Mouse (Mus musculus): ENCODE data around the gene Btbd10. TPM values are rescaled to one million over a fixed set of nuclear protein-coding genes. Genes with fewer than 3 reads are reported as not detected.
A peak's percentile ranks its signal among the peaks of the same experiment; 100 is the strongest.

Gene Btbd10
- total RNA-seq, 2 experiments from 2014 or later, result 15.4 to 23.2 TPM

DNA sequence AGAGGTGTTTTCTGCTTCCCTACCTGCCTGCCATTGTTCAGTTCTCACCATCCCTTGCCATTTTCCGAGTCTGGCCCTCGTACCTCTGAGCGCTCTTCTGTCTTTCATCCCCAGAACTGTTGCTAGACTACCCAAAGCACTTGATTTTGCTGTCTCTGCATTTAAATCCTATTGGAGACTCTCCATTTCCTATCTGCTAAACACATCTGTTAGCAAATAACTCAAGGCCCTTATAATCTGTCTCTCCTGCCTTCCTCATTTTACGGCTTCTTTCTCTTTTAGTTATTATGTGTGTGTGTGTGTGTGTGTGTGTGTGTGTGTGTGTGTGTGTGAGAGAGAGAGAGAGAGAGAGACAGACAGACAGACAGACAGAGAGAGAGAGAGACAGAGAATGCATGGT, 71.4 kb downstream of the Btbd10 start:
- no peak; the same call in 1 of the 2 replicates for ATAC-seq (replicated peaks; ENCODE audit: low FRiP score, low TSS enrichment, poor library complexity, severe bottlenecking)

DNA sequence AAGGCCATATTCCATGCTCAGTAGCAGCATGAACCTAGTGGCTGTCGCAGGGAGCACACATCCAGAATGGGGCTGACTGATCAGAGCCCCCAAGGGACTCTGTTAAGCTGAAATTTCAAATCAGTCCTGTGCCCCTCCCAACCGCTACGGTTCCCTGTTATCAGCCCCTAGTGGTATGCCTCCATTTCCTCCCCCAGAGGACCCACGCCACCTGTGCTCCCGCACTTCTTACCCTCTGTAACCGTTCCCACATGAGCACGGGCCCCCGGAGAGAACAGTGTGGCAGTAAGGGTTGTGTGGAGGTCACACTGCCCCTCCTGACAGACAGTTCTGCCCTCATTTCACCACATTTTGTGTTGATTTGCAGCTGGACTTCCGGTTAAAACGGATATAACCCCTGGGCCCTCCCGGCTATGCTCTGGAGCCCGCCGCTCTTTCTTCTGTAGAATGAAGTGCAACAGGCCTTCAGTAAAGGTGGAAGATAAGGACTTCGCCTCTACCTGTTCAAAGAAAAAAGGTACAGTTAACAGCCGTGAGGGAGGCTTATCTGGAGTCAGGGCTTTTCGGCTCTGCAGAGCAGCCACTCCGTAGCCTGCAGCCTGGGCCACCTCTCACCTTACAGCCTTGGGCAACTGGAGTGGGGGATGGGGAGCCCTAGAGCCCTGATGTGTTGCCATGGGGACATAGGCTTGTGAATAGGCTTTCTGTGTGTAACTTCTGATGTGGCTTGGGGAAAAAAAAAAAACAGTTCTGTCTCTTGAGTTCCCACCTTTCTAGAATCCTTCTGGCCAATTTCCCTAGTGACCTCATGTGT, 73.9 kb downstream of the Btbd10 start:
- peak; percentile 76 for ATAC-seq (replicated peaks; ENCODE audit: low FRiP score, low TSS enrichment, poor library complexity, severe bottlenecking)

DNA sequence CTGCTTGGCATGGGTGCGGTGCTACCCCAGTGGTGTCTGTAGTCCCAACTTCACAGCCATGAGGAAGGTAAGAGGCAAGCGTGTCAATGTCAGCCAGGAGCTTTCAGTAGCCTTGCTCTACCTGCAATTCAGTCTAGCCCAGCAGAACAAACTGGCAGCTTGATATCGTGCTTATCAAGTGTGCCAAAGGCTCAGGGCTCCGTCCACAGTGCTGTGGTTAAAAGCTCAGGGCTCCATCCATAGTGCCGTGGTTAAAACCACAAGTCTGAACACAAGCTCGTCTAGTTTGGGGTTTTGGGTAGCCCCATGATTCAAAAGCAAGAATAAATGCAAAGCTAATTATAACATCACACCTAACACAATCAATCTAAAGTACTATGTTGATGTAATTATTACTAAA, 74.6 kb downstream of the Btbd10 start:
- ATAC-seq (replicated peaks; ENCODE audit: low FRiP score, low TSS enrichment, poor library complexity, severe bottlenecking), result peak; percentile 70

DNA sequence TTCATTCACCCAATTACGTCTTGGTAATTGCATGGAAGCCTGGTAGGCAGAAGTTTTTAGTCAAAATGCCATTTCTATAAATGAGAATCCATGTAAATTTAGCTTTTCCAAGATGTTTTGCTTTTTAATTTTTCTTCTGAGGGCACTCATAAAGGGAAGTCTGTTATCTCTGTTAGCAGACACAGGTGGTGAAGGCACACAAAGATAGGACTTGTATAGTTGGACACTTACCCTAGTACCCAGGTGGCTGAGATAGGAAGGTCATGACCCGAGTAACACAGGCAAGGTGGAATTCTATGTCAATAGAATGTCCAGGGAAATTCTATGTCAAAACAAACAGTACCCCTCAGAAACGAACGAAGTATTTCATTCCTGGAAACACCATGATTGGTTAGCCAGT, 77.0 kb downstream of the Btbd10 start:
- ATAC-seq (replicated peaks; ENCODE audit: low FRiP score, low TSS enrichment, poor library complexity, severe bottlenecking), result peak; percentile 36

DNA sequence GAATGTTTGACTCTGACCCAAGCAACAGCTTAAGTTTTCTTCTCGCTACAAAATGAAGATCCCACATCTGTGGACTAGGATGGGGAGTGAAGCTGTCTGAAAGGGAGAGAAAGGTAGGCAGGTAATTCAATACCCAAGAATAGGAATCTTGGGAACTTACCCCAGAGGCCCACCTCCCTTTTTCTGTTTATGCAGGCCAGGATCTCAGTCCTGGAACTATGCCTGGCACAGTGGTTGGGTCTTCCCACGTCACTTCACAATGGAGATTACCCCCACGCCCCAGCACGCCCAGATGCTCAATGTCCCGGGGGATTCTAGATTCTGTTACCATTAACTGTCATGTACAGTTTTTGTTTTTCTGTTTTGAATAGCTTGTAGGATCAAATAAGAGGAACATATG, 77.5 kb downstream of the Btbd10 start:
- ATAC-seq (replicated peaks; ENCODE audit: low FRiP score, low TSS enrichment, poor library complexity, severe bottlenecking), result no peak

DNA sequence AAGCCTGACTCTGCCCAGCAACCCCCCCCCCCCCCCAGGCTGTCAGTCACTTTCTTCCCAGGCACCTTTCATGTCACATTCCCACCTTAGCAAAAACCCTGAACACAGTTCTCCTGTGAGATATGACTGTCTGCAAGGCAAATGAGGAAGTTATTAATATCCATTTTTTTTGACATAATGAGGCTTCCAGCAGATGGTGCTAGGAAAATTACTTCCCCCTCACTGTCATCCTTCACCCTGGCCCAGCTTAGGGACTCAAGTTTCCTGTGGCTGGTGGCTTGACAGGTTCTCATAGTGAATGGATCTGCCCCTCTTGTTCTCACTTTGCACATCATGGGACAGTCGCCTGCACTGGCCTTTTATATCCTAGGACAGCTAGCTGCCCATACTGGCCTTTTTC, 80.0 kb downstream of the Btbd10 start:
- no peak for ATAC-seq (replicated peaks; ENCODE audit: low FRiP score, low TSS enrichment, poor library complexity, severe bottlenecking)

DNA sequence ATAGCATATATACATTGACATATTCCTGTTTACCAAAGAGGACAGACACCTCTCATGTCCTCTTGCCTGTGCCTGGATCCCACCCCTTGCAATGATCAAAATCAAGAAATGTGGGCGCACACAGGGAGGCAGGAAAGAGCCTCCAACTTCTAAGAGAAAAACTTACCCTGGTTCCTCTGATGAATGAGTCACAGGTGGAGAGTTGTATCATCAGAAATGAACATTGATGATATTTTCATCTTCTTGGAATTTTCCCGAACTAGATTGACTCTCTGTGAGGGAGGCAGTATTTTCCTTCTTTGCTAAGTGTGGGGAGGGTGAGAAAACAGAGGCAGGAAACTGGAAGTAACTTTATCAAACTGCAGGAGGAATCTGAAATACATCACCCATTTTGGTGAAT, 83.8 kb downstream of the Btbd10 start:
- no peak for ATAC-seq (replicated peaks; ENCODE audit: low FRiP score, low TSS enrichment, poor library complexity, severe bottlenecking)

DNA sequence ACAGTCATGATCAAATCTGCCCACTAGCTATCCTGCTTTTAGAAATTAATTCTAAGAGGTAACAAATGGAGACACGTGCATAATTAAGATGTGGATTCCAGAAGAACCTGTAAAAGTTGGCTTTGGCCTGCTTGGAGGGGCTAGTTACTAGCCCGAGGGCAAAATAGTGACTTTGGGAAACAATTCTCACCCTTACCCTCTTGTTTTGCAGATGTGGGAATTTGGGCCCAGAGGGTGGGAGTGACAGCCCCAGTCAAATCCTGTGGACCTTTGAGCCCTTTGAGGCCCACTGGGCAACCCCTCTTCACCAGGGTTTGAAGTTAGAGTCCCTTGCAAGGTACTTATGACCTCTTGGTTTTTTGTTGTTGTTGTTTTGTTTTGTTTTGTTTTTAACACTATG, 89.9 kb downstream of the Btbd10 start:
- ATAC-seq (replicated peaks; ENCODE audit: low FRiP score, low TSS enrichment, poor library complexity, severe bottlenecking), result no peak

DNA sequence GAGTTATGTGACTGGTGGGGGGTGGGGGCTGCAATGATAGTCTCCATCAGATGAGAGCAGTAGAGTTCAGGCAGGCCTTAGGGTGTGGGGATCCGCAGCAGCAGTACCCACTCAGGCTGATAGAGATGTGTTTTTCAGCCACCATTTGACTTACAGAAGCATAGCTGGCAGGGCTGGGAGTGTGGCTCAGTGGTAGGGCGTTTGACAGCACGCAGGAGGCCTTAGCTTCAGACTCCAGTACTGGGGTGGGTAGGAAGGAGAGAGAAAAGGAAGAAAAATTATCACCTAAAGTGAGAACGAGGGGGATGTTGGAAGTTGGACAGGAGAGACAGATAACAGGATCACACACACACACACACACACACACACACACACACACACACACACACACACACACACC, 90.7 kb downstream of the Btbd10 start:
- ATAC-seq (replicated peaks; ENCODE audit: low FRiP score, low TSS enrichment, poor library complexity, severe bottlenecking), result no peak

DNA sequence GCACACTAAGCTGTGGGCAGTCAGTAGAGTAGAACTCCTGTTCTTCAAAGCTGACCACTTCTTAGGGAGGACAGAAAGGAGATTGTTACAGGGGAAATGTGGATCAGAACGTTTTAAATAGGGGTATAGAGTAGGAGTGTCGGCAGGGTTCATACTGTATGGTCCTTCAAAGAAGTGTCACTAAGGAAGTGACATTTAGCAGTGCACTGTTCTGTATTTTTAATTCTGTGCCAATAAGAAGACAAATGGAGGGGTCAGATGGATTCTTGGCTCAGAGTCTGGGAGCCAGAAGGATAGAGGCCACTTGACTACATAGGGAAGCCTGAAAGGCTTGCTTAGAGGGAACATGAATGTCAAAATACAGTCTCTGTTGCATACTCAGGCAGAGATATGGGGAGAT, 91.9 kb downstream of the Btbd10 start:
- no peak for ATAC-seq (replicated peaks; ENCODE audit: low FRiP score, low TSS enrichment, poor library complexity, severe bottlenecking)

DNA sequence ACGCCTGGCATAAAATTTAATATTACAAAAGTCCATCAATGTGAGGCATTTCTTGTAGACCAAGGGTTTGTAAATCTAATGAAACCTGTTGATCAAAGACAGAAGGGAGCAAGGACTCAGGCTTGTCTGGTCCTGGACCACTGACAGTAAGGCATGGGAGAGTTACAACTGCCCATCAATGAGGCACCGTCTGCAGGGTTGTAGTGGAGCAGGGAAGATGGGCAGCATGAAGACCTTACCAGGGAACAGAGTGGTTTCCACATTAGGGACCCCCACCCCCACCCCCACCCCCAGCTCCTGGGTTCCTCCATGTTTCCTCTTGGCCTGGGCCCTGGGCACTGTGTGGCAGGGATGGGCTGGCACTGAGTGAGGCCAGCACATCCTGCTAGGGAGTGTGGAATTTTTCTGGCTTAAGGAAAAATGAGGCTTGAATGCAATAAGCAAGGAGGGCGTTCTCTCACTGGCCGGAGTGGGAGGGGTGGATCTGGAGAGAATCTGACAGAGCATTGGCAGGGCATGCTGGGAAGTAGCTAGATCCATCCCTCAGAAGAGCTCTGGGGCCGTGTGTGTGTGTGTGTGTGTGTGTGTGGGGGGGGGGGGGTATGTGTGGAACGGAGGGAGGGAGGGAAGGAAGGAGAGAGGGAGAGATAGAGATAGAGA, 96.7 kb downstream of the Btbd10 start:
- ATAC-seq (replicated peaks; ENCODE audit: low FRiP score, low TSS enrichment, poor library complexity, severe bottlenecking), result no peak

DNA sequence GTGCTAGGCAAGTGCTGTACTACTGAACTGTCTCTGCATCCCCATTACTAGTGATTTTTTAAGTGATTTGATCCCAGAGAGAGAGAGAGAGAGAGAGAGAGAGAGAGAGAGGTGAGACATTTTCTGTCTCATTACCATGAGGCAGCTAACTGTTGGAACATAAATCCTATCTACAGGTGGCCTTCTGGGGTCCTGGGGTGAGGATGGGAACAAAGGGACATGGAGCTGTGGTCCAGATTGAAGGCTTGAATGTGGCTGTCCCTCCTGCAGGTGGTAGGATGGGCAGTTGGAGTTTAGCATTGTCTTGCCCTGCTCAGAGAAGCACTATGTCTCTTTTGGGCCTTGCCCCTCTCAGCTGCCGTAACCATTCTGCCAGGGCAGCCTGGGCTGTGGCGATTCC, 98.2 kb downstream of the Btbd10 start:
- no peak for ATAC-seq (replicated peaks; ENCODE audit: low FRiP score, low TSS enrichment, poor library complexity, severe bottlenecking)

DNA sequence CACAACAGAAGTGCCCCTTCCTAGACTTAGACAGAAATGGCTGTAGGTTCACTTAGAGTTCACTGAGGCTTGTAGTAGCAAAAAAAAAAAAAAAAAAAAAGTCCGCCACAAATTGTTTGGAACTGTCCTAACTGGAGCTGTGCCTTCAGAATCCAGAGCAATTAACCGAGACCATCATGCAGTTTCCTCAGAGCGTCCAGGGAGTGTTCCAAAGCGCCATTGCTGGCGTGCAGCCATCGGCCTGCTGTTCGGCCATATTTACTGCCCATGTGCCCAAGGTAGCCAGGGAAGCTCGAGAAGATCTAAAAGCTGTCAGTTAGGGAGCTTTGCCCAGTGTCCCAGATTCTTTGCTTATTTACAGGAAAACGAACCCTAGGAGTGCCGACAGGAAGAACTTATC, 98.6 kb downstream of the Btbd10 start:
- no peak for ATAC-seq (replicated peaks; ENCODE audit: low FRiP score, low TSS enrichment, poor library complexity, severe bottlenecking)

DNA sequence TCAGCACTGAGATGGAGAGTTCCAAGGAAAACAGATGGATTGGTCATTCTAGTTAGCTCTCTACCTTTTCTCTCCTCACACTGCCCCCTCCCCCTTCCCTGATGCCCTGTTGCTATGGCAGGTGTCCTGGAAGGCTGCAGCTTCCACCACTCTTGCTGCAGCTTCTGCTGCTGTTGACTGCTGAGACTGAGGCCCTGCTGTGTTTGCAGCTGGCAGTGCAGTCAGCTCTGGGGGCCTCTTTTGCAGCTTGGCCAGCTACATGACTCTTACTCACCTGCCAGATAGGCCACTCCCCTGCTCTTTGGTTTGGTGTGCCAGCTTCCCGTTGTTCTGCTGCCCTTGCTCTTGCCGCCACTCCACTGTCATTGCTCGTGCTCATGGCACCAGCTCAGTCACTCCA, 99.3 kb downstream of the Btbd10 start:
- ATAC-seq (replicated peaks; ENCODE audit: low FRiP score, low TSS enrichment, poor library complexity, severe bottlenecking), result no peak

DNA sequence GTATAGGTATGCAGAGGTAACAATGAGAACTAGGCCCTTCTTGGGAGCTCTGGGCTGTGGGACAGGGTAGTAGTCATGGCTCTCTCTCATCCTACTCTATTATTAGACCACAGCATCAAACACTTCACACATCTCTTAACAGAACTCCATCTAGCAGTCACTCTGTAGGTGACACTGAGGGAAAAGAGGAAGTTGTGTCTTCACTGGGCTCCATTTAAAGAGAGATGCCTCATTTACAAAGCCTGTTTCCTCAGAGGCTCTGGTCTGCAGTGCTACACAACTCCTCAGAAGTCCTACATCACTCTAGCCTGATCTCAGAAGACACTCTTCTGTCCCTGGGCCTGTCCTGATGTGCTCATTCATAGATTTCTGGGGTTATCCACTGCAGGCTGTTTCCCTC, 100.1 kb downstream of the Btbd10 start:
- ATAC-seq (replicated peaks; ENCODE audit: low FRiP score, low TSS enrichment, poor library complexity, severe bottlenecking), result no peak

DNA sequence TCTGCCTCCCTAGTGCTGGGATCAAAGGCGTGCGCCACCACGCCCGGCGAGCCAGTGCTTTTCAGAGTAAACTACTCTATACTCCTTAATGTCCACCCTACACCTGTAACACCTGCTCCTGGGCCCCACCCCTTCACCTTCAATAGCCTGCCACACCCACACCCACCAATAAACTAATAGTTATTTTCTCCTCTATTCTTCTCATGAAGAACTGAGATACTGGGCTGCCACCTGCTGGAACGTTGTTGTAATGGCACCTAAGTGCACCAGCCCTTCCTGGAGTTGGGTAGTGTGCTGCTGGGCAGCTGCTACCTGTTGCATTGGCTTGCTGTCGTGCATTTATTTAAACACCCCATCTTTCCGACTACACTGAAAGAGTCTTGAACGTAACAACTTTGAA, 100.9 kb downstream of the Btbd10 start:
- ATAC-seq (replicated peaks; ENCODE audit: low FRiP score, low TSS enrichment, poor library complexity, severe bottlenecking), result peak; percentile 84

Other genes with a start within 250 kb of the Btbd10 start
- gene Arntl, start 161.9 kb downstream of the Btbd10 start, total RNA-seq (2014; fragmentation: Nextera tagmentation), result 10.7 and 28.0 TPM in 2 replicates
- 7.5 and 8.2 TPM in 2 replicates for gene Arntl, start 161.9 kb downstream of the Btbd10 start, total RNA-seq (2017)
- gene Pth, start 19.2 kb upstream of the Btbd10 start, total RNA-seq (2014; fragmentation: Nextera tagmentation), result not detected in 2 replicates
- gene Pth, start 19.2 kb upstream of the Btbd10 start, total RNA-seq (2017), result not detected in 2 replicates
- 93.3 and 99.3 TPM in 2 replicates for gene Far1, start 144.4 kb upstream of the Btbd10 start, total RNA-seq (2014; fragmentation: Nextera tagmentation)
- gene Far1, start 144.4 kb upstream of the Btbd10 start, total RNA-seq (2017), result 79.9 and 107 TPM in 2 replicates

All from megakaryocyte-erythroid progenitor cell, adult 5-6 weeks (primary cell).